In genomic region chr4:141546334-141547200, GRCm38 (mm10) we compare ENCODE assay signal across 7 mouse cellular contexts. TPM values are rescaled to one million over a fixed set of nuclear protein-coding genes. Genes with fewer than 3 reads are reported as not detected.
DNase-seq lines count a peak whose midpoint lies in the region; ATAC-seq and TF ChIP-seq lines count a peak whose summit lies in the region.

No protein-coding gene starts in this region.

- peak overlapping the region; percentile 98 for H3K9ac ChIP-seq in embryonic facial prominence, embryonic 11.5 days (replicated peaks; ENCODE audit: low read length)
- peak overlapping the region; percentile 95 for H3K9ac ChIP-seq in limb, embryonic 12.5 days (replicated peaks)
- peak overlapping the region; percentile 92 for H3K9ac ChIP-seq in midbrain, embryonic 14.5 days (replicated peaks; ENCODE audit: low read length)

- DNase-seq in adrenal gland, postnatal 14 days: peak; percentile 93
- DNase-seq in embryonic facial prominence, embryonic 11.5 days (ENCODE audit: low spot score): peak; percentile 94
- peak; percentile 88 to 92 for DNase-seq in heart, adult 18-20 months
- peak; percentile 93 for DNase-seq in kidney, adult 2 months
- DNase-seq in midbrain, embryonic 14.5 days: peak; percentile 95
- DNase-seq in spleen, adult 2 months (ENCODE audit: low read depth in 1 of 2, low spot score in 2 of 2): peak in 1 of 2 experiments; percentile 78

- TF ChIP-seq CTCF in kidney, adult 2 months (conservative IDR thresholded peaks at IDR 0.05; ENCODE audit: insufficient read depth, insufficient read length, low read depth, low read length): no peak
- no peak for TF ChIP-seq CTCF in spleen, adult 2 months (IDR thresholded peaks at IDR 0.05; ENCODE audit: extremely low read depth, insufficient read depth, insufficient read length, insufficient replicate concordance)

- H3K4me1 ChIP-seq in embryonic facial prominence, embryonic 11.5 days (ENCODE audit: control insufficient read depth, insufficient read depth, low read length): no peaks in the 10 kb centered on the region
- no peaks in the 10 kb centered on the region for H3K4me1 ChIP-seq in kidney, adult 2 months (ENCODE audit: control insufficient read depth, insufficient read depth, low read length)
- peaks cover 17% of the 10 kb centered on the region for H3K4me1 ChIP-seq in limb, embryonic 12.5 days (replicated peaks)
- peaks cover 24% of the 10 kb centered on the region for H3K4me1 ChIP-seq in midbrain, embryonic 14.5 days (ENCODE audit: control insufficient read depth, insufficient read depth, low read length)
- H3K4me1 ChIP-seq in spleen, adult 2 months (ENCODE audit: control insufficient read depth, insufficient read depth, insufficient read length): no peaks in the 10 kb centered on the region

- no peaks in the 10 kb centered on the region for H3K36me3 ChIP-seq in embryonic facial prominence, embryonic 11.5 days (replicated peaks; ENCODE audit: control insufficient read depth, insufficient read depth, low read depth, low read length)
- no peaks in the 10 kb centered on the region for H3K36me3 ChIP-seq in kidney, adult 2 months (ENCODE audit: control insufficient read depth, insufficient read depth, low read length)
- no peaks in the 10 kb centered on the region for H3K36me3 ChIP-seq in limb, embryonic 12.5 days
- no peaks in the 10 kb centered on the region for H3K36me3 ChIP-seq in midbrain, embryonic 14.5 days (ENCODE audit: control insufficient read depth, insufficient read depth, low read length)
- no peaks in the 10 kb centered on the region for H3K36me3 ChIP-seq in spleen, adult 2 months (ENCODE audit: control insufficient read depth, insufficient read depth, low read length)

- no peaks in the 10 kb centered on the region for H3K9me3 ChIP-seq in embryonic facial prominence, embryonic 11.5 days (replicated peaks; ENCODE audit: control insufficient read depth, low read length)
- H3K9me3 ChIP-seq in limb, embryonic 12.5 days: no peaks in the 10 kb centered on the region
- no peaks in the 10 kb centered on the region for H3K9me3 ChIP-seq in midbrain, embryonic 14.5 days (ENCODE audit: control insufficient read depth, low read length)

- under 1% methylated on average over 89 of the region's 98 CpGs for WGBS in embryonic facial prominence, embryonic 11.5 days
- 1% methylated on average over 94 of the region's 98 CpGs for WGBS in kidney, adult 2 months
- WGBS in limb, embryonic 12.5 days: under 1% methylated on average over 92 of the region's 98 CpGs
- WGBS in midbrain, embryonic 14.5 days: under 1% methylated on average over 96 of the region's 98 CpGs
- under 1% methylated on average over 91 of the region's 98 CpGs for WGBS in spleen, adult 2 months

- peak overlapping the region; percentile 99 for H3K27ac ChIP-seq in embryonic facial prominence, embryonic 11.5 days (replicated peaks; ENCODE audit: low read depth, low read length)
- peak overlapping the region; percentile 100 for H3K27ac ChIP-seq in kidney, adult 2 months (ENCODE audit: insufficient read depth, low read depth, low read length)
- H3K27ac ChIP-seq in limb, embryonic 12.5 days: peak overlapping the region; percentile 100
- peak overlapping the region; percentile 100 for H3K27ac ChIP-seq in midbrain, embryonic 14.5 days (replicated peaks; ENCODE audit: low read depth, low read length)
- H3K27ac ChIP-seq in spleen, adult 2 months (ENCODE audit: insufficient read depth, low read length): peak overlapping the region; percentile 100

- peak; percentile 89 for ATAC-seq in embryonic facial prominence, embryonic 11.5 days (replicated peaks; ENCODE audit: insufficient number of reproducible peaks, low FRiP score, low TSS enrichment, low read depth)
- peak; percentile 89 for ATAC-seq in limb, embryonic 12.5 days (ENCODE audit: insufficient number of reproducible peaks, insufficient read depth, low FRiP score, low TSS enrichment, low read depth)
- ATAC-seq in midbrain, embryonic 14.5 days (ENCODE audit: low FRiP score, low TSS enrichment): peak; percentile 87

- no peaks in the 10 kb centered on the region for H3K27me3 ChIP-seq in embryonic facial prominence, embryonic 11.5 days (ENCODE audit: control insufficient read depth, insufficient read depth, low read length)
- H3K27me3 ChIP-seq in kidney, adult 2 months (replicated peaks; ENCODE audit: control insufficient read depth, insufficient read depth, low read length): no peaks in the 10 kb centered on the region
- H3K27me3 ChIP-seq in limb, embryonic 12.5 days: no peaks in the 10 kb centered on the region
- no peaks in the 10 kb centered on the region for H3K27me3 ChIP-seq in midbrain, embryonic 14.5 days (ENCODE audit: control insufficient read depth, insufficient read depth, low read length)
- no peaks in the 10 kb centered on the region for H3K27me3 ChIP-seq in spleen, adult 2 months (ENCODE audit: control insufficient read depth, insufficient read depth, low read length)

- peak overlapping the region; percentile 75 for H3K4me3 ChIP-seq in embryonic facial prominence, embryonic 11.5 days (ENCODE audit: low read depth, low read length)
- H3K4me3 ChIP-seq in kidney, adult 2 months (ENCODE audit: insufficient read depth, low read depth, low read length): peak overlapping the region; percentile 97
- peak overlapping the region; percentile 71 for H3K4me3 ChIP-seq in limb, embryonic 12.5 days (replicated peaks)
- H3K4me3 ChIP-seq in midbrain, embryonic 14.5 days (replicated peaks; ENCODE audit: low read depth, low read length): peak overlapping the region; percentile 74
- H3K4me3 ChIP-seq in spleen, adult 2 months (ENCODE audit: extremely low read depth, insufficient read depth, insufficient read length): peak overlapping the region; percentile 96

- peak; percentile 56 for TF ChIP-seq POLR2A in kidney, adult 2 months (IDR thresholded peaks at IDR 0.05; ENCODE audit: low read depth, low read length)
- peak; percentile 84 for TF ChIP-seq POLR2A in spleen, adult 2 months (IDR thresholded peaks at IDR 0.05; ENCODE audit: low read depth, low read length)

- H3K4me2 ChIP-seq in embryonic facial prominence, embryonic 11.5 days (ENCODE audit: low read depth, low read length): peak overlapping the region; percentile 83
- peak overlapping the region; percentile 98 for H3K4me2 ChIP-seq in limb, embryonic 12.5 days
- peak overlapping the region; percentile 99 for H3K4me2 ChIP-seq in midbrain, embryonic 14.5 days (ENCODE audit: low read length)

RNA-seq across cellular contexts. Expression of gene Spen, which starts 8.2 kb away (rescaled TPM):
- total RNA-seq in adrenal gland, postnatal 14 days (2021): 50.2 and 60.0 TPM in 2 replicates
- polyA plus RNA-seq in embryonic facial prominence, embryonic 11.5 days (2014; fragmentation: Nextera tagmentation; extraction: Ambion mirVana): 11.0 and 13.7 TPM in 2 replicates
- 10 to 100 TPM; 27.0 to 28.6 TPM for total RNA-seq in heart, adult 18-20 months (2021)
- polyA plus RNA-seq in kidney, adult 2 months (2012; rRNA removed): 15.9 and 19.6 TPM in 2 replicates
- 14.1 and 16.6 TPM in 2 replicates for polyA plus RNA-seq in limb, embryonic 12.5 days (2016; fragmentation: Nextera tagmentation; extraction: Ambion mirVana)
- 17.3 and 23.9 TPM in 2 replicates for polyA plus RNA-seq in midbrain, embryonic 14.5 days (2014; fragmentation: Nextera tagmentation; extraction: Ambion mirVana)
- polyA plus RNA-seq in spleen, adult 2 months (2012; rRNA removed): 28.2 and 34.1 TPM in 2 replicates

RNA-seq across cellular contexts. Expression of gene Fblim1, which starts 59.3 kb away (rescaled TPM):
- total RNA-seq in adrenal gland, postnatal 14 days (2021): 11.0 and 13.2 TPM in 2 replicates
- 59.3 and 61.3 TPM in 2 replicates for polyA plus RNA-seq in embryonic facial prominence, embryonic 11.5 days (2014; fragmentation: Nextera tagmentation; extraction: Ambion mirVana)
- total RNA-seq in heart, adult 18-20 months (2021): 100 to 1,000 TPM; 233 to 291 TPM
- polyA plus RNA-seq in kidney, adult 2 months (2012; rRNA removed): 10.2 and 10.5 TPM in 2 replicates
- 65.4 and 78.9 TPM in 2 replicates for polyA plus RNA-seq in limb, embryonic 12.5 days (2016; fragmentation: Nextera tagmentation; extraction: Ambion mirVana)
- 32.6 and 34.2 TPM in 2 replicates for polyA plus RNA-seq in midbrain, embryonic 14.5 days (2014; fragmentation: Nextera tagmentation; extraction: Ambion mirVana)
- 8.4 and 10.1 TPM in 2 replicates for polyA plus RNA-seq in spleen, adult 2 months (2012; rRNA removed)
